Mouse (Mus musculus) intestine, embryonic 16.5 days (tissue): ENCODE data around the gene Sh3pxd2b. TPM values are rescaled to one million over a fixed set of nuclear protein-coding genes. Genes with fewer than 3 reads are reported as not detected.

Source experiments
- ATAC-seq: fragments of 200-750 bp; cut with Nextera tagmentation; 2 replicates; pipeline ENCODE4 v1.8.0; 2017; ENCODE audit warnings: moderate TSS enrichment, moderate library complexity
- H3K27ac ChIP-seq: fragments of 300-500 bp; sonication (generic); 2 replicates; pipeline ENCODE4 v1.5.1; 2014; ENCODE audit warnings: mild to moderate bottlenecking, low read length
- H3K27me3 ChIP-seq: fragments of 300-500 bp; sonication (generic); replicated peaks from 2 replicates; pipeline ENCODE4 v1.6.1; 2014; ENCODE audit warnings: low read length, control low read depth, mixed read lengths; ENCODE audit not compliant: control insufficient read depth, insufficient read depth
- H3K36me3 ChIP-seq: fragments of 300-500 bp; sonication (generic); 2 replicates; pipeline ENCODE4 v1.6.1; 2014; ENCODE audit warnings: low read length, control low read depth; ENCODE audit not compliant: control insufficient read depth, insufficient read depth
- H3K4me1 ChIP-seq: fragments of 300-500 bp; sonication (generic); 2 replicates; pipeline ENCODE4 v1.6.1; 2014; ENCODE audit warnings: low read length, control low read depth, mixed read lengths; ENCODE audit not compliant: control insufficient read depth, insufficient read depth
- H3K4me2 ChIP-seq: fragments of 300-500 bp; sonication (generic); 2 replicates; pipeline ENCODE4 v1.6.1; 2014; ENCODE audit warnings: low read depth, low read length, control low read depth
- H3K4me3 ChIP-seq: fragments of 300-500 bp; sonication (generic); 2 replicates; pipeline ENCODE4 v1.5.1; 2014; ENCODE audit warnings: mild to moderate bottlenecking, low read length
- H3K9ac ChIP-seq: fragments of 300-500 bp; sonication (generic); 2 replicates; pipeline ENCODE4 v1.6.1; 2014; ENCODE audit warnings: low read depth, low read length
- H3K9me3 ChIP-seq: fragments of 300-500 bp; sonication (generic); 2 replicates; pipeline ENCODE4 v1.6.1; 2016; ENCODE audit warnings: low read length, control low read depth; ENCODE audit not compliant: control insufficient read depth
- WGBS: fragments of 180-500 bp; shearing (Covaris S2); extraction: QIAGEN DNeasy Blood & Tissue Kit; methylation state at CpG from one replicate; pipeline ENCODE4 v1.1.7; 2014; 5-methylcytosine and 5-hydroxymethylcytosine counted together
- polyA plus RNA-seq: library from polyadenylated mRNA; unstranded; fragments of >200 nt; fragmentation: Nextera tagmentation; extraction: Ambion mirVana; gene quantifications from 2 replicates; pipeline ENCODE4 v1.2.1, GENCODE M21; 2015

Sh3pxd2b gene
- polyA plus RNA-seq, 1 experiment from 2014 or later, result 9.6 TPM

DNA sequence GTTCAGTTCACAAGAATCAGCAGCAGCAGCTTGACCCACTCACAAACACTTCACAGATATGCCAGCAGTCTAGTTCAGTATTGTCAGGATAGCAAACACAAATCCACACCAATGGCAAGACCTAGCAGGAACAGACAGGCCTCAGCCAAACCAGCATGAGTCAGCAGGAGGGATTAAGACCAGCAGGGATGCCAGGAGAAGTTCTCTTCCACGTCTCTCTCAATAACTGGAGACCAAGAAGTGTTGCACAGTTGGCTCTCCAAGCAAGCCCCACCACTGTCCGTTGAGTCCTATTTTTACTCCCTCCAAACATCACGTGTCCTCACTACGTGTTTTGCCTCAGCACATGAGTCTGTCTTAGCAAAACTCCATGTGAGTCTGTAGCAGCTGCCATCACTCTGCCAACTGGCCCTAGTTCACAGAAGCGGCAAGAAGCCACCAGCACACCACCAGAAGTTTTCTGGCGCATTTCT is 11.1 kb upstream of the Sh3pxd2b start:
- H3K4me2 ChIP-seq, result no peak overlapping the region
- H3K9ac ChIP-seq, result no peak overlapping the region
- WGBS, result 91% methylated on average over 6 of the region's 6 CpGs
- H3K9me3 ChIP-seq, result peaks cover 4% of the 10 kb centered on the region; the same call in 1 of the 2 replicates
- no peak for ATAC-seq
- no peak overlapping the region for H3K27ac ChIP-seq
- no peaks in the 10 kb centered on the region for H3K36me3 ChIP-seq
- peaks cover 9% of the 10 kb centered on the region for H3K4me1 ChIP-seq
- no peaks in the 10 kb centered on the region for H3K27me3 ChIP-seq
- H3K4me3 ChIP-seq, result no peak overlapping the region

DNA sequence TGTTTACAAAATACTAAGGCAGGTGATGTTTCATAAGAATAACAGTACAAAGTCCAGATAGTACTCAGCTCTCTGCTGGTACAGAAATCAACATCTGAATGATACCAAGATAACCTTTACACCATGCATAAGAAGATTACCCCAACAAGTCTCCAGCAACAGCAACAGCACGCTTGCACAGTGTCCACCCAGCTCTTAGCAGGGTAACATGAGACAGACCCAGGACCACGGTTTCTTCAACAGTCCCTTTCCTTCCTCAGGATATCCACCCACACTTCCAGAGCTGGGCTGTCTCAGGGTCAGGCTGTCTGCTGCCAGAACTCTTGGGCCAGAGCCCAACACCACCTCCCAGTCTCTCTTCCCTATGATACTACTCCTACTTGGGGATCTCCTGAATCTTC is 8.5 kb upstream of the Sh3pxd2b start:
- Histone ChIP-seq H3K27me3 (no peaks in the 10 kb centered on the region), H3K27ac (0 out of 2 replicates have a peak overlapping the region, but pooled peaks have one; percentile 10), H3K36me3 (no peaks in the 10 kb centered on the region), H3K4me3 (no peak overlapping the region), H3K4me1 (peaks cover 9% of the 10 kb centered on the region), H3K9me3 (peaks cover 4% of the 10 kb centered on the region; the same call in 1 of the 2 replicates), H3K9ac (no peak overlapping the region), H3K4me2 (no peak overlapping the region)
- ATAC-seq, result peak; percentile 79
- WGBS, result 48% methylated on average over 2 of the region's 2 CpGs

- Histone ChIP-seq H3K4me1 (peaks cover 15% of the 10 kb centered on the region), H3K36me3 (no peaks in the 10 kb centered on the region), H3K9me3 (peaks cover 4% of the 10 kb centered on the region; the same call in 1 of the 2 replicates), H3K4me2 (no peak overlapping the region), H3K27me3 (no peaks in the 10 kb centered on the region), H3K4me3 (no peak overlapping the region), H3K9ac (no peak overlapping the region), H3K27ac (no peak overlapping the region)
- WGBS, result 30% methylated on average over 17 of the region's 17 CpGs
- peak; percentile 43 for ATAC-seq
Measured at GRCm38 (mm10) chr11:32340476-32341473, 6.8 kb upstream of the Sh3pxd2b start.

GRCm38 (mm10) chr11:32342770-32343191 is 4.8 kb upstream of the Sh3pxd2b start:
- no peaks in the 10 kb centered on the region for H3K27me3 ChIP-seq

DNA sequence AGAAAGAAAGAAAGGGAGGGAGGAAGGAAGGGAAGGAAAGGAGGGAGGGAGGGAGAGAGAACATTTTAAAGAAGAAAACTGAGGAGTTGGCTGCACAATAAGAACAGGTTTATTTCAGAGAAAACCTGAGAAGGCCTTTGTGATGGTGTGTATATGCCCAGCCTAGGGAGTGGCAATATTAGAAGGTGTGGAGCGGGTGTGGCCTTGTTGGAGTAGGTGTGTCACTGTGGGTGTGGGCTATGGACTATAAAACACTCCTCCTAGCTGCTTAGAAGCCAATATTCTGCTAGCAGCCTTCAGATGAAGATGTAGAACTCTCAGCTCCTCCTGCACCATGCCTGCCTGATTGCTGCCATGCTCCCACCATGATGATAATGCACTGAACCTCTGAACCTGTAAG is 4.3 kb upstream of the Sh3pxd2b start:
- WGBS, result 96% methylated on average over 1 of the region's 1 CpGs
- no peaks in the 10 kb centered on the region for H3K36me3 ChIP-seq
- no peak for ATAC-seq
- no peak overlapping the region for H3K4me3 ChIP-seq
- H3K4me2 ChIP-seq, result no peak overlapping the region
- H3K27ac ChIP-seq, result no peak overlapping the region
- no peak overlapping the region for H3K9ac ChIP-seq
- no peaks in the 10 kb centered on the region for H3K27me3 ChIP-seq
- H3K9me3 ChIP-seq, result no peaks in the 10 kb centered on the region
- H3K4me1 ChIP-seq, result peaks cover 22% of the 10 kb centered on the region

More at GRCm38 (mm10) chr11:32342770-32343191, 4.8 kb upstream of the Sh3pxd2b start:
- no peak overlapping the region for H3K9ac ChIP-seq
- no peaks in the 10 kb centered on the region for H3K36me3 ChIP-seq
- WGBS, result 23% methylated on average over 2 of the region's 2 CpGs
- no peak overlapping the region for H3K4me2 ChIP-seq
- no peak overlapping the region for H3K27ac ChIP-seq
- no peak overlapping the region for H3K4me3 ChIP-seq
- no peaks in the 10 kb centered on the region for H3K9me3 ChIP-seq
- H3K4me1 ChIP-seq, result peaks cover 20% of the 10 kb centered on the region
- ATAC-seq, result no peak

- H3K4me1 ChIP-seq, result peaks cover 32% of the 10 kb centered on the region
- no peak overlapping the region for H3K4me3 ChIP-seq
- no peaks in the 10 kb centered on the region for H3K27me3 ChIP-seq
- H3K9ac ChIP-seq, result no peak overlapping the region
- H3K36me3 ChIP-seq, result no peaks in the 10 kb centered on the region
- H3K9me3 ChIP-seq, result no peaks in the 10 kb centered on the region
- H3K27ac ChIP-seq, result peak overlapping the region; percentile 43; the same call in 1 of the 2 replicates
- WGBS, result 46% methylated on average over 6 of the region's 6 CpGs
- peak; percentile 39 for ATAC-seq
- no peak overlapping the region for H3K4me2 ChIP-seq
Measured at GRCm38 (mm10) chr11:32345504-32346297, 1.9 kb upstream of the Sh3pxd2b start.

DNA sequence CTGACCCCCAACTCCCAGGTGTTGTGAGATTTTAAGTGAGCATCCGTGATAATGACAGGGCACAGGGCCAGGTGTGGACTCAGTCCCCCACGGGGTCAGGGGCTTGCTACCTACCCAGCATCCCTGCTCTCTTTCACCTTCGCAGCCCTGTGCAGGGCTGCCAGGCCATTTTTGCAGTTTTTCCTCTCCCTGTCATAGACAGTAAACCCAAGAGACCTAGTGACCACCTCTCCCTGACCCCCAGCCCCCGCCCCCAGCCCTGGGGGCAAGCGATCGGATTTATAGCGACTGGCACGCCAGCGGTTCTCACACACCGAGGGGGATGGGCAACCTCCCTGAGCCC is 385 bp upstream of the Sh3pxd2b start:
- peak overlapping the region; percentile 66 for H3K27ac ChIP-seq
- H3K4me2 ChIP-seq, result peak overlapping the region; percentile 89
- no peaks in the 10 kb centered on the region for H3K27me3 ChIP-seq
- WGBS, result 9% methylated on average over 10 of the region's 10 CpGs
- H3K4me3 ChIP-seq, result peak overlapping the region; percentile 79
- H3K4me1 ChIP-seq, result peaks cover 30% of the 10 kb centered on the region
- peaks cover 8% of the 10 kb centered on the region; the same call in 1 of the 2 replicates for H3K36me3 ChIP-seq
- no peaks in the 10 kb centered on the region for H3K9me3 ChIP-seq
- ATAC-seq, result no peak; the same call in 1 of the 2 replicates
- peak overlapping the region; percentile 91 for H3K9ac ChIP-seq

DNA sequence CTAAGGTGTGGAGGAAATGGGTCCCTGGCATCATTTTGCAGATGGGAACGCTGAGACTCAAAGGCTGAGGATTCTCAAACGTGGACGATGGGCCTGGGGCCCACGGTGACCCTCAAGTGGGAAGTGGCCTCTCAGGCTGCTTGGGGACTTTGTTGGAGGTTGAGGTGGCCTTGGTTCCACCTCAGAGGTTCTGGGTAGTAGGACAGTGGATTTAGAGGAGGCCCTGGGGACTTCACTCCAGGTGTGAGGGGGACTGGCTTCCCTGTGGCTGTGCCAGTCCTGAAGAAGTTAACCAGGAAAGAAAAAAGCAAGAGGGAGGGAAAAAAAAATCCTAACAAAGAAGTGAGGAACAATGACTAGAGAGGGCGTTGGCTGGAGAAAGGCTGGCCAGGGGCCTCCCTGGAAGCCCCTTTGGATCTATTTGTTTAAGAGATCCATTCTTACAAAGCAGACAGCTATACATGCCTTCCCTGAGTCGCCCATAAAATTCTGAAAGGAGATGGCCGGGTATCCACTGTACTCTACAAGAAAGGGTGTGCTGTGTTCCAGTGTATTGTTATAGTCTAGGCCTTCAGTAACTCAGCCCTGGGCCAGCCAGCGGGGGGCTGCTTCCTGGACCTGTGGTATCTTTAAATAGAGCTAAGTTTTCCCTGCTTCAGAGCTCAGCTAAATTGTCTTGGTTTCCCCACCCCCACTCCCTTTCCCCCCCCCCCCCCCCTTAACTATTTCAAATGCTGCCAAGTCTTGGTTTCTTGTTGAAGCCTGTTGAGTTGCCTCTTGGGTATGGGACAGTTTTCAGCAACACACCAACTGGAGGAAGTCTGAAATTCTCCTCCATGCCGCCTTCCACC is 1.0 kb downstream of the Sh3pxd2b start:
- H3K36me3 ChIP-seq, result peaks cover 8% of the 10 kb centered on the region; the same call in 1 of the 2 replicates
- peak overlapping the region; percentile 89 for H3K4me2 ChIP-seq
- no peaks in the 10 kb centered on the region for H3K9me3 ChIP-seq
- H3K4me3 ChIP-seq, result peak overlapping the region; percentile 79
- peak overlapping the region; percentile 91 for H3K9ac ChIP-seq
- H3K4me1 ChIP-seq, result peaks cover 30% of the 10 kb centered on the region
- WGBS, result 19% methylated on average over 9 of the region's 9 CpGs
- H3K27ac ChIP-seq, result peak overlapping the region; percentile 66
- H3K27me3 ChIP-seq, result no peaks in the 10 kb centered on the region
- ATAC-seq, result 0 out of 2 replicates have a peak, but pooled peaks have one; percentile 2
